Mouse (Mus musculus) megakaryocyte, embryonic 14.5 days (primary cell): Measurements from ENCODE around the gene Kif4. TPM values are rescaled to one million over a fixed set of nuclear protein-coding genes. Genes with fewer than 3 reads are reported as not detected.

Source experiments
- H3K27me3 ChIP-seq: replicated peaks from 2 replicates; pipeline ENCODE3; 2012; ENCODE audit warnings: inconsistent platforms
- H3K36me3 ChIP-seq: replicated peaks from 2 replicates; pipeline ENCODE3; 2012; ENCODE audit warnings: low read length, inconsistent platforms, mixed read lengths
- H3K4me1 ChIP-seq: 2 replicates; pipeline ENCODE4 v1.6.1; 2012; ENCODE audit warnings: inconsistent platforms
- H3K4me3 ChIP-seq: replicated peaks from 2 replicates; pipeline ENCODE3; 2012; ENCODE audit warnings: moderate library complexity, mild to moderate bottlenecking, inconsistent platforms
- H3K9me3 ChIP-seq: 2 replicates; pipeline ENCODE4 v1.6.1; 2012; ENCODE audit warnings: inconsistent platforms
- FLI1 ChIP-seq: IDR thresholded peaks from 2 replicates; pipeline ENCODE4 v1.6.1; 2012; ENCODE audit warnings: low read length, inconsistent platforms, mixed read lengths
- GATA1 ChIP-seq: IDR thresholded peaks from 3 replicates; pipeline ENCODE4 v1.6.1; 2012; ENCODE audit warnings: mixed read lengths, low read length, inconsistent platforms, borderline replicate concordance
- polyA plus RNA-seq: library from polyadenylated mRNA; stranded (reverse); fragments of >175 nt; gene quantifications from 2 replicates; pipeline ENCODE4 v1.2.3, GENCODE M21; 2012; ENCODE audit warnings: low replicate concordance; ENCODE audit not compliant: insufficient read depth

Gene Kif4
- polyA plus RNA-seq, 1 experiment, result 1.2 TPM

DNA sequence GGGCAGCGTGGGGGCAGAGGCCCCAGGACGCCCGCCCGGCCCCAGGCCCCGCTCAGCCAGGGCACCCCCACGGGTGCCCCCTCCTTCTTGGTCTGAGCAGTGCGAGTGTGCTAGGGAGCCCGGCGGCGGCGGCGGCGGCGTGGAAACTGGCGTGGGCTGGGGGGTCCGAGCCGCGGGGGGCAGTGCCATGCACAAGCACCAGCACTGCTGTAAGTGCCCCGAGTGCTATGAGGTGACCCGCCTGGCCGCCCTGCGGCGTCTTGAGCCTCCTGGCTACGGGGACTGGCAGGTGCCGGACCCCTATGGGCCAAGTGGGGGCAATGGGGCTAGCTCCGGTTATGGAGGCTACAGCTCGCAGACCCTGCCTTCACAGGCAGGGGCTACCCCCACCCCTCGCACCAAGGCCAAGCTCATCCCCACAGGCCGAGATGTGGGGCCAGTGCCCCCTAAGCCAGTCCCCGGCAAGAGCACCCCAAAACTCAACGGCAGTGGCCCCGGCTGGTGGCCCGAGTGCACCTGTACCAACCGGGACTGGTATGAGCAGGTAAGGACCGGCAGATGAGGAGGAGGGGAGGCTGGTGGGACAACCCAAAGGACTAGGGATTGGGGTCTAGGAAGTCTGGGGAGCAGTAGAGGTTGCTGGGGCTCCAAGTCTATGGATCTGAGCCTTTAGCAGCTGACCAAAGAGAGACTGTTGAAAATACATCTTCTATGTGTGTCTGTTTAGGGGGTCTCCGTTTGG, 142.5 kb downstream of the Kif4 start:
- peak overlapping the region; percentile 87 for H3K4me3 ChIP-seq
- peaks cover 13% of the 10 kb centered on the region for H3K4me1 ChIP-seq
- TF ChIP-seq GATA1, result no peak
- no peak for TF ChIP-seq FLI1

DNA sequence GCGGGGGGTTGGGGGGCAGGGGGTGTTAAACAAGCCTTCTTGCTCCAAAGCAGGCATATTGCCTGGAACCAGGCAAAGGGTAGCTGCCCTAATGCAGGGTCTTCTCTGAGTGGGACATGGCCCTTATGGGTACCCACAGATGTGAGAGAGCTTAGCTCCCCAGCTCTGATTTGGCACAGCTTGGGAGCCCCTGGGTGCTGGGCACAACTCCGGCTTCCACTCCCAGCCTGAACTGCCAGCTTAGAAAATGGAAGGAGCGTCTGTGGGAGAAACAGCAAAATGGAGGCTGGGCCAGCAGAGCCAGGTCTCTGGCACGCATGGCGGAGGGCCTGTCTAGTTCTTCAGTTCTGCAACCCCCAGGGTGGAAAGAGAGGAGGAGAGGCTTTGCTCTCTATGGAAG, 143.7 kb downstream of the Kif4 start:
- H3K36me3 ChIP-seq, result no peaks in the 10 kb centered on the region
- TF ChIP-seq GATA1 (no peak), FLI1 (no peak)
- H3K27me3 ChIP-seq, result peaks cover 66% of the 10 kb centered on the region
- no peak overlapping the region for H3K4me3 ChIP-seq
- peaks cover 13% of the 10 kb centered on the region for H3K4me1 ChIP-seq
- no peaks in the 10 kb centered on the region for H3K9me3 ChIP-seq

More for the DNA sequence above, 142.5 kb downstream of the Kif4 start:
- Histone ChIP-seq H3K36me3 (no peaks in the 10 kb centered on the region), H3K27me3 (peaks cover 63% of the 10 kb centered on the region), H3K9me3 (no peaks in the 10 kb centered on the region)

GRCm38 (mm10) chrX:100774341-100774811, 148.8 kb downstream of the Kif4 start:
- H3K27me3 ChIP-seq, result peaks cover 38% of the 10 kb centered on the region
- no peaks in the 10 kb centered on the region for H3K9me3 ChIP-seq
- H3K4me3 ChIP-seq, result peak overlapping the region; percentile 90
- no peaks in the 10 kb centered on the region for H3K36me3 ChIP-seq
- H3K4me1 ChIP-seq, result peaks cover 13% of the 10 kb centered on the region
- no peak for TF ChIP-seq GATA1
- TF ChIP-seq FLI1, result no peak

GRCm38 (mm10) chrX:100775405-100775804, 149.9 kb downstream of the Kif4 start:
- TF ChIP-seq FLI1 (no peak), GATA1 (no peak)
- Histone ChIP-seq H3K4me1 (peaks cover 18% of the 10 kb centered on the region), H3K27me3 (peaks cover 28% of the 10 kb centered on the region), H3K4me3 (no peak overlapping the region), H3K36me3 (no peaks in the 10 kb centered on the region), H3K9me3 (no peaks in the 10 kb centered on the region)

DNA sequence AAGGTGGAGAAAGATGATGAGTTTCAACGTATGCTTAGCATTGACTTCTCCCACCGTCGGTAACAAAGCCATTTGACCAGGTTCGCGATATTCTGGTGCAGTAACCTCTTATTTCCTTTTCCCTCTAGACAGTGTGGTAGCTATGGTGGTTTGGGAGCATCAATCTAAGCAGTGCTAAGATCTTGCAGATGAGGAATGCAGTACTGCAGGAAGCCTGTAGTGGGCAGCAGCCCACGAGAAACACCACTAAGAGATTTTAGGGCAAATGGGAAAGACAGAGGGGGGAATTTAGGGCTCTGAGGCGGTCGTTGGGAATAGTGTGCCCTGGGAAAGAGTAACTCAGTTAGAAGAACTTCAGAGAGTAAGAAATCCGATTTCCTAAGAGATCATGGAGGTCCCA, 151.0 kb downstream of the Kif4 start:
- Histone ChIP-seq H3K4me3 (peak overlapping the region; percentile 92), H3K9me3 (no peaks in the 10 kb centered on the region), H3K36me3 (no peaks in the 10 kb centered on the region), H3K4me1 (peaks cover 27% of the 10 kb centered on the region), H3K27me3 (peaks cover 22% of the 10 kb centered on the region)
- no peak for TF ChIP-seq FLI1

Other genes starting within 250 kb of the Kif4 start
- 0.18 TPM in 1 of 2 replicates, not detected in the other for gene Otud6a, start 196.7 kb upstream of the Kif4 start, polyA plus RNA-seq
- not detected in 2 replicates for gene Awat2, start 183.0 kb upstream of the Kif4 start, polyA plus RNA-seq
- gene Igbp1, start 131.4 kb upstream of the Kif4 start, polyA plus RNA-seq, result 1.5 and 30.6 TPM in 2 replicates
- not detected in 2 replicates for gene Dgat2l6, start 100.9 kb upstream of the Kif4 start, polyA plus RNA-seq
- gene Awat1, start 53.5 kb upstream of the Kif4 start, polyA plus RNA-seq, result not detected in 2 replicates
- not detected in 2 replicates for gene P2ry4, start 30.9 kb upstream of the Kif4 start, polyA plus RNA-seq
- gene Arr3, start 20.2 kb upstream of the Kif4 start, polyA plus RNA-seq, result not detected in 2 replicates
- gene Pdzd11, start 831 bp downstream of the Kif4 start, polyA plus RNA-seq, result 3.9 and 16.7 TPM in 2 replicates
- gene Gdpd2, start 104.1 kb downstream of the Kif4 start, polyA plus RNA-seq, result not detected in 2 replicates
- gene Dlg3, start 142.0 kb downstream of the Kif4 start, polyA plus RNA-seq, result 1.6 and 9.7 TPM in 2 replicates